Mouse (Mus musculus): ENCODE results near the gene Ncoa3. TPM values are rescaled to one million over a fixed set of nuclear protein-coding genes. Genes with fewer than 3 reads are reported as not detected.
"Not testable (repeated sequence)": the region's sequence is repeated elsewhere in the genome, so short reads cannot be mapped to it uniquely, and the experiment has no call there.

Ncoa3 gene
- polyA plus RNA-seq (2014; fragmentation: Nextera tagmentation; extraction: Ambion mirVana): 20.0 and 22.4 TPM in 2 replicates

DNA sequence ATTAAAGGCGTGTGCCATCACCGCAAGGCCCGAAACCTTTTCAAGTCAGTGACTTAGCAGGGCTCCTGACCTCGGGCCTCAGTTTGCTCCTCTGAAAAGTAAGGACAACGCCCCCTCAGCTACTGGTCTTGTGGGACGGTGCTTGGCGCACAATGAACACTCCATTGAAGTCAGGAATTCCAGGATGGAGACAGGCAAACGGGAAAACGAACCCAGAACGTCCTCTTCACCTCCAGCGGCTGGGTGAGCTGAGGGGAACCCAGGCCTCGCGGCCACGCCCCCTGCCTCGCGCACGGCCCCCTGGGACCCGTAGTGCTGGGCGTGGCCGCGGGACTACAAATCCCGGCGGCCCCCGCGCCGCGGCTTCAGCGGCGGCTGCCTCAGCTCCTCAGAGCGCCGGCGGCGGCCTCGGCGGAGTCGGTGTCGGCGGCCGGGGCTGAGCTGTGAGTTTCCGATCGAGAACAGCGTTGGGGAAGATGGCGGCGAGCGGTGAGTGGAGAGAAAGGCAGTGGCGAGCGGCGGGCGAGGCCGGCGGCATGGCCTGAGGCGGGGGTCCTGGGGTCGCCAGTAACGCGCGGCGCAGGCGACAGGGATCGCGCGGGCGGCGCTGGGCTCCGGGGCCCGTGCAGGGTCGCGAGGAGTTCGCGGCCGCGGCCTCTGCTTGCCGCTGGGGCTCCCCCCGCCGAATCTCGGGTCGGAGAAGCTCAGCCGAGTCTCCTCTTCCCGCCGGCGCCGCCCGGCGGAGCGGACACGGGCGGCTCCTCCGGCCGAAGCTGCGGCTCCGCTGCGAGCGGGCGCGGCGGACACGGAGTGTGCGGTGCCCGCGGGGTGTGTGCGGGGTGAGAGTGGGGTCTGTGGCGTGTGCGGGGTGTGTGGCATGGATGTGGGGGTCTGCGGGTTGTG, at the start of gene Ncoa3:
Gene Ncoa3 (plus strand): TSS at position 367 of the 903 bp plus-strand sequence.
- no peaks in the 10 kb centered on the region for H3K27me3 ChIP-seq (ENCODE audit: control insufficient read depth, insufficient read depth, low read length)
- H3K9me3 ChIP-seq (ENCODE audit: control insufficient read depth, low read length): no peaks in the 10 kb centered on the region
- no peaks in the 10 kb centered on the region for H3K36me3 ChIP-seq (ENCODE audit: control insufficient read depth, insufficient read depth, low read length)
- peak within 1 kb of the TSS; percentile 78 for H3K27ac ChIP-seq (ENCODE audit: low read depth, low read length)
- H3K4me2 ChIP-seq (ENCODE audit: low read depth): peak within 1 kb of the TSS; percentile 89
- DNase-seq (ENCODE audit: low spot score) (peak; percentile 97), ATAC-seq (ENCODE audit: insufficient read depth, low FRiP score, low TSS enrichment) (peak; percentile 94)
- H3K9ac ChIP-seq (ENCODE audit: low read length): peak within 1 kb of the TSS; percentile 94
- 3% methylated on average over 94 of the region's 103 CpGs for WGBS
- H3K4me1 ChIP-seq (ENCODE audit: control insufficient read depth, insufficient read depth, low read length): peaks cover 8% of the 10 kb centered on the region
- H3K4me3 ChIP-seq (ENCODE audit: low read depth, low read length): peak within 1 kb of the TSS; percentile 94

DNA sequence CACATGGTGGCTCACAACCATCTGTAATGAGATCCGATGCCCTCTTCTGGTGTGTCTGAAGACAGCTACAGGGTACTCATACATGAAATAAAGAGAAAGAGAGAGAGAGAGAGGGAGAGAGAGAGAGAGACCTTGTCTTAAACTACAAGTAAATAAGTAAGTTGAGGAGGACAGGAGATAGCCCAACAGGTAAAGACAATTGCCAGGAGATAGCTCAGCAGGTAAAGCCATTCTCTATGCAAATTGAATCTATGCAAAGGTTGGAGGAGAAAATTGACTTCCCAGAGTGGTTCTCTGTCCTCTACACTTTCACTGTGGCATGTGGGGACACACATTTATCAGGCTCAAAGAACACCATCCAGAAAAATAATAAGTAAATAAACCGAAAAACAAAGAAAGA, 49.3 kb upstream of the Ncoa3 start:
- no peak overlapping the region for H3K4me2 ChIP-seq (ENCODE audit: low read depth)
- H3K4me3 ChIP-seq (ENCODE audit: low read depth, low read length): no peak overlapping the region
- WGBS: 98% methylated on average over 2 of the region's 2 CpGs
- no peaks in the 10 kb centered on the region for H3K4me1 ChIP-seq (ENCODE audit: control insufficient read depth, insufficient read depth, low read length)
- no peaks in the 10 kb centered on the region for H3K27me3 ChIP-seq (ENCODE audit: control insufficient read depth, insufficient read depth, low read length)
- DNase-seq (ENCODE audit: low spot score) (no peak), ATAC-seq (ENCODE audit: insufficient read depth, low FRiP score, low TSS enrichment) (no peak)
- no peaks in the 10 kb centered on the region for H3K9me3 ChIP-seq (ENCODE audit: control insufficient read depth, low read length)
- no peak overlapping the region for H3K27ac ChIP-seq (ENCODE audit: low read depth, low read length)
- H3K36me3 ChIP-seq (ENCODE audit: control insufficient read depth, insufficient read depth, low read length): no peaks in the 10 kb centered on the region
- no peak overlapping the region for H3K9ac ChIP-seq (ENCODE audit: low read length)

DNA sequence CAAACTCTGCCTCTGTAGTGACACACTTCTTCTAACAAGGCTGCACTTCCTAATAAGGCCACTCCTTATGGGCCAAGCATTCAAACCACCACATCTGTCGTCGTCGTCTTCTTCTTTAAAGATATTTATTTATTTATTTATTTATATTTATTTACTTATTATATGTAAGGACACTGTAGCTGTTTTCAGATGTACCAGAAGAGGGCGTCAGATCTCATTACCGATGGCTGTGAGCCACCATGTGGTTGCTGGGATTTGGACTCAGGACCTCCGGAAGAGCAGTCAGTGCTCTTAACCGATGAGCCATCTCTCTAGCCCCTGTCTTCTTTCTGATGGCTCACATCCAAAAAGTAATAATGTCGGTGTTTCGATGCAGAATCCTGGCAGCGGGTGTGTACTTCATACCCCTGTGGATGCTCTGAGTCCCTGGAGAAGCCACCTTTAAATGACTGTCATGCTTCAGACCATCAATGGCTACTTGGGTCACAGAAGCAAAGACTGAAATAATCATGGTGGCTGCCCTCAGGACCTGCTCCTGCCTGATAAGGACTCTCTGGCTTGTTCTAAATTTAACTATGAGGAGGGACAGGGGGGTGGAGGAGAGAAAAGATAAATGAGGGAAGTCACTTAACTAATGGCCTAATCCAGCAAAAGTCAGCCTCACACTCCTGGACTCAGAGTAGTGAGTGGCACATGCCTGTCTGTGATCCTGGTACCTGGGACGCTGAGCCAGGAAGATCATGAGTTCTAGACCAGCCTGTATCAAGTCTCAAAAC, 47.7 kb upstream of the Ncoa3 start:
- H3K27ac ChIP-seq (ENCODE audit: low read depth, low read length): no peak overlapping the region
- no peaks in the 10 kb centered on the region for H3K36me3 ChIP-seq (ENCODE audit: control insufficient read depth, insufficient read depth, low read length)
- DNase-seq (ENCODE audit: low spot score) (no peak), ATAC-seq (ENCODE audit: insufficient read depth, low FRiP score, low TSS enrichment) (no peak)
- H3K9ac ChIP-seq (ENCODE audit: low read length): no peak overlapping the region
- H3K4me2 ChIP-seq (ENCODE audit: low read depth): no peak overlapping the region
- H3K9me3 ChIP-seq (ENCODE audit: control insufficient read depth, low read length): no peaks in the 10 kb centered on the region
- no peak overlapping the region for H3K4me3 ChIP-seq (ENCODE audit: low read depth, low read length)
- no peaks in the 10 kb centered on the region for H3K27me3 ChIP-seq (ENCODE audit: control insufficient read depth, insufficient read depth, low read length)
- 80% methylated on average over 11 of the region's 11 CpGs for WGBS
- H3K4me1 ChIP-seq (ENCODE audit: control insufficient read depth, insufficient read depth, low read length): no peaks in the 10 kb centered on the region

DNA sequence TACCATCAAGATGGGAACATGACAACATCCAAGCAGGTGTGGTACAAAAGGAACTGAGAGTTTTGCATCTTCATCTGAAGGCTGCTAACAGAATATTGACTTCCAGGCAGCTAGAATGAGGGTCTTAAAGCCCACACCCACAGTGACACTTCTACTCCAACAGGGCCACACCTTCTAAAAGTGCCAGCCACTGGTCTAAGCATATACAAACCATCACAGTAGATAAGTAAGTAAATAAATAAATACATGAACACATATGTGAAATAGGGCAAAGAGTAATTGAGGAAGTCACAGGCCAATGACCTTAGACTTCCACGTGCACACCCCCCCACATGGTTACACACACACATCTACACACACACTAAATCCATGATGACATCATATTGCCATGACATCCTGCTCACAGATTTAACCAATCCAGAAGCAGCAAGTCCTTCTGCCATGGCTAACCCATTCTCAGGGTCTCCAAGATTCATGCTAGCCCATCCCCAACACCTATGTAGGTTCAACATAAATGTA, 46.3 kb upstream of the Ncoa3 start:
- no peaks in the 10 kb centered on the region for H3K36me3 ChIP-seq (ENCODE audit: control insufficient read depth, insufficient read depth, low read length)
- no peaks in the 10 kb centered on the region for H3K9me3 ChIP-seq (ENCODE audit: control insufficient read depth, low read length)
- no peaks in the 10 kb centered on the region for H3K27me3 ChIP-seq (ENCODE audit: control insufficient read depth, insufficient read depth, low read length)
- ATAC-seq (ENCODE audit: insufficient read depth, low FRiP score, low TSS enrichment) (no peak), DNase-seq (ENCODE audit: low spot score) (no peak)
- H3K9ac ChIP-seq (ENCODE audit: low read length): no peak overlapping the region
- no peak overlapping the region for H3K4me3 ChIP-seq (ENCODE audit: low read depth, low read length)
- no peak overlapping the region for H3K27ac ChIP-seq (ENCODE audit: low read depth, low read length)
- H3K4me2 ChIP-seq (ENCODE audit: low read depth): no peak overlapping the region
- WGBS: 90% methylated on average over 1 of the region's 1 CpGs
- no peaks in the 10 kb centered on the region for H3K4me1 ChIP-seq (ENCODE audit: control insufficient read depth, insufficient read depth, low read length)

DNA sequence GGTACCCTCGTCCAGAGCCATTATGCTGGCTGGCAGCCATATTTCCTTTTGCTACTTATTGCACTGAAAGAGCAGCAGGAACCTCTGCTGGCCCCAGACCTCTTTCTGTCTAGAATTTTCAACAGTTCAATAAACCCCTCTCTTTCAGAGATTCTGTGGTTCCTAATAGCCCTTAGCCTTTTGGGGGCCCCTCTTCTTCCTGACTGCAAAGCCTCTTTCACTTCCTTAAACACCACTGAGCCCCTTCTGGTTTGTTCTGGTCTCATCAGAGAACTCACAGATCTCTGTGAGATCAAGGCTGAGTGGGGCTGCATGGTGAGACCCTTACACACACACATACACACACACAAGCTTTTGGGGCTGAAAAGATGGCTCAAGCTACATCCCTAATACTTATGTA, 44.4 kb upstream of the Ncoa3 start:
- H3K36me3 ChIP-seq (ENCODE audit: control insufficient read depth, insufficient read depth, low read length): no peaks in the 10 kb centered on the region
- WGBS: 81% methylated on average over 1 of the region's 1 CpGs
- no peaks in the 10 kb centered on the region for H3K27me3 ChIP-seq (ENCODE audit: control insufficient read depth, insufficient read depth, low read length)
- H3K4me3 ChIP-seq (ENCODE audit: low read depth, low read length): no peak overlapping the region
- no peaks in the 10 kb centered on the region for H3K9me3 ChIP-seq (ENCODE audit: control insufficient read depth, low read length)
- ATAC-seq (ENCODE audit: insufficient read depth, low FRiP score, low TSS enrichment) (no peak), DNase-seq (ENCODE audit: low spot score) (no peak)
- H3K27ac ChIP-seq (ENCODE audit: low read depth, low read length): no peak overlapping the region
- H3K9ac ChIP-seq (ENCODE audit: low read length): no peak overlapping the region
- H3K4me2 ChIP-seq (ENCODE audit: low read depth): no peak overlapping the region
- no peaks in the 10 kb centered on the region for H3K4me1 ChIP-seq (ENCODE audit: control insufficient read depth, insufficient read depth, low read length)

DNA sequence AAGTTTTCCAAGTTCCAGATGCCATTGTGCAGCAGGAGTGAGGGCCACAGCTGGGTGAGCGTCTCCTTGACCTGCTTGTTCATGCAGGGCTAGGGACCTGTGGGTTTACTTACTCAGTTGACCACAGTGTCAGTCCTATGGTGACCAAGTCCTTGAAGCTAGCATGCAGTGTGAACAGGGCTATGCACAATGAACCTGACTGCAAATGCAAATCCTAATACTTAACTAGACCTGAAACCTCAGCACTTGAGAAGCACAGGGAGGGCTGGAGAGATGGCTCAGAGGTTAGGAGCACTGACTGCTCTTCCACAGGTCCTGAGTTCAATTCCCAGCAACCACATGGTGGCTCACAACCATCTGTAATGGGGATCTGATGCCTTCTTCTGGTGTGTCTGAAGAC, 43.7 kb upstream of the Ncoa3 start:
- not testable (repeated sequence) for H3K4me2 ChIP-seq (ENCODE audit: low read depth); H3K9ac ChIP-seq (ENCODE audit: low read length); H3K4me1 ChIP-seq (ENCODE audit: control insufficient read depth, insufficient read depth, low read length); H3K9me3 ChIP-seq (ENCODE audit: control insufficient read depth, low read length); H3K4me3 ChIP-seq (ENCODE audit: low read depth, low read length); DNase-seq (ENCODE audit: low spot score); ATAC-seq (ENCODE audit: insufficient read depth, low FRiP score, low TSS enrichment); H3K27me3 ChIP-seq (ENCODE audit: control insufficient read depth, insufficient read depth, low read length); H3K27ac ChIP-seq (ENCODE audit: low read depth, low read length); H3K36me3 ChIP-seq (ENCODE audit: control insufficient read depth, insufficient read depth, low read length)
- 56% methylated on average over 1 of the region's 1 CpGs for WGBS

DNA sequence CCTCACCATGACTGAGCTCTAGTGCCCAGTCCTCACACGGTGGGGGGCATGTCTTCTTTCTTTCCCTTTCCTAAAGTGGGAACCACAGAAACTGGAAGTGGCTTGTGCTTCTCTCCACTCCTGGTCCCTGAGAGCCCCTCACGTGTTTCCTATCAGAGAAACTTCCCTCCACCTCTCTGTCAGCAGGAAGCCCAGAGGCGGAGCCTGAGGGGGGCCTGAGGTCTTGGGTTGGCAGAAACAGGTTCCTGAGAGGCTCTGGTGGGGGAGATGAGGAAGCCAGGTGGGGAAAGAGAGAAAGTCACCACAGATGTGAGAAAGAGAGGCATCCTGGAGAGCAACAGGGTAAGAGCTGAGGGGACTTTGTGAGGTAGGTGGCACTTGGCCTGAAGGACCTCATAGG, 42.7 kb upstream of the Ncoa3 start:
- Histone ChIP-seq H3K4me3 (ENCODE audit: low read depth, low read length) (no peak overlapping the region), H3K4me1 (ENCODE audit: control insufficient read depth, insufficient read depth, low read length) (no peaks in the 10 kb centered on the region), H3K4me2 (ENCODE audit: low read depth) (no peak overlapping the region), H3K9me3 (ENCODE audit: control insufficient read depth, low read length) (no peaks in the 10 kb centered on the region), H3K9ac (ENCODE audit: low read length) (no peak overlapping the region), H3K36me3 (ENCODE audit: control insufficient read depth, insufficient read depth, low read length) (no peaks in the 10 kb centered on the region), H3K27ac (ENCODE audit: low read depth, low read length) (no peak overlapping the region), H3K27me3 (ENCODE audit: control insufficient read depth, insufficient read depth, low read length) (no peaks in the 10 kb centered on the region)
- 56% methylated on average over 3 of the region's 3 CpGs for WGBS
- ATAC-seq (ENCODE audit: insufficient read depth, low FRiP score, low TSS enrichment) (no peak), DNase-seq (ENCODE audit: low spot score) (no peak)

DNA sequence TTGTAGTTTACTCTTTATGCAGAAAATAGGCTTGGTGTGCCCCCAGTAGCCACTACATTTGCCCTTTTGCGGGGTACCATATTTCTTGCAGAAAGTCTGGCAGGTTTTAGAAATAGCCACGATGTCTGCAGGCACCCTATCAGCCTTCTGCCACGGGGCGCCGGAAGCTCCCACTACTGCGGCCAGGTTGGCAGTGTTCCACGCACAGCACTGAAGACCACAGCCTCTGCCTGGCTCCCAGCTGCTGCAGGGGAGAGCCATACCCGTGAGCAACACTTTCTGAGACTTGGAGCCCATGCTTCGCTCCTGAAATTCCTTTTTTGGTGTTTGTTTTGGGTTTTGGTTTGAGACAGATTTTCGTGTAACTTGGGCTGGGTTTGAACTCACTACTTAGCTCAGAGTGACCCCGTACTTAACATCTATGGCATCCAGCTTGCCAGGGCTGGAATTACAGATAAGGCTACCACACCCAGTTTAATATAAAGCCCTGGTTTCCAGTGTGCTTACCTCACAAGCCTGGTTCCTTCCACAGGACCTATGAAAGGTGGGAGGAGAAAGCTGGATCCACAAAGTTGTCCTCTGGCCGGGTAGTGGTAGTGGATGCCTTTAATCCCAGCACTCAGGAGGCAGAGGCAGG, 40.9 kb upstream of the Ncoa3 start:
- H3K27me3 ChIP-seq (ENCODE audit: control insufficient read depth, insufficient read depth, low read length): no peaks in the 10 kb centered on the region
- no peak for ATAC-seq (ENCODE audit: insufficient read depth, low FRiP score, low TSS enrichment)
- no peak for DNase-seq (ENCODE audit: low spot score)
- H3K4me1 ChIP-seq (ENCODE audit: control insufficient read depth, insufficient read depth, low read length): no peaks in the 10 kb centered on the region
- no peak overlapping the region for H3K4me2 ChIP-seq (ENCODE audit: low read depth)
- no peak overlapping the region for H3K27ac ChIP-seq (ENCODE audit: low read depth, low read length)
- no peak overlapping the region for H3K9ac ChIP-seq (ENCODE audit: low read length)
- H3K4me3 ChIP-seq (ENCODE audit: low read depth, low read length): no peak overlapping the region
- WGBS: 86% methylated on average over 12 of the region's 12 CpGs
- H3K9me3 ChIP-seq (ENCODE audit: control insufficient read depth, low read length): no peaks in the 10 kb centered on the region
- no peaks in the 10 kb centered on the region for H3K36me3 ChIP-seq (ENCODE audit: control insufficient read depth, insufficient read depth, low read length)

Data from neural tube, embryonic 11.5 days (tissue).